Mouse (Mus musculus) myocyte (in vitro differentiated cells): Measurements from ENCODE around the gene Fam222b. TPM values are rescaled to one million over a fixed set of nuclear protein-coding genes. Genes with fewer than 3 reads are reported as not detected.

Experiments
- H3K27me3 ChIP-seq: one replicate; pipeline ENCODE4 v1.6.1; 2011; ENCODE audit not compliant: control insufficient read depth, insufficient read depth, insufficient read length
- H3K36me3 ChIP-seq: one replicate; pipeline ENCODE4 v1.6.1; 2011; ENCODE audit not compliant: control insufficient read depth, insufficient read depth
- H3K4me2 ChIP-seq: one replicate; pipeline ENCODE4 v1.6.1; 2011; ENCODE audit warnings: low read depth, control low read depth
- H3K4me3 ChIP-seq: one replicate; pipeline ENCODE4 v1.5.1; 2011; ENCODE audit warnings: mild to moderate bottlenecking, control low read depth, moderate library complexity
- H3K79me2 ChIP-seq: one replicate; pipeline ENCODE4 v1.6.1; 2011; ENCODE audit not compliant: control insufficient read depth, insufficient read depth
- H3ac ChIP-seq: one replicate; pipeline ENCODE4 v1.6.1; 2011; ENCODE audit not compliant: control insufficient read depth, insufficient read length
- CEBPB ChIP-seq: IDR thresholded peaks from 2 replicates; pipeline ENCODE4 v1.6.1; 2011; ENCODE audit warnings: mild to moderate bottlenecking, moderate library complexity; ENCODE audit not compliant: poor library complexity, insufficient read depth, severe bottlenecking
- E2F4 ChIP-seq: IDR thresholded peaks from one replicate; pipeline ENCODE4 v1.6.1; 2011; ENCODE audit warnings: mild to moderate bottlenecking, control low read depth, moderate library complexity; ENCODE audit not compliant: insufficient read depth
- MAX ChIP-seq: IDR thresholded peaks from one replicate; pipeline ENCODE4 v1.6.1; 2011; ENCODE audit warnings: low read depth, mild to moderate bottlenecking, control low read depth
- MYOD1 ChIP-seq, 3 experiments: IDR thresholded peaks; one replicate each; pipeline ENCODE4 v1.6.1; 2011; ENCODE audit warnings: control low read depth in 2 of 3, low read depth in 2 of 3, mild to moderate bottlenecking in 2 of 3, moderate library complexity in 1 of 3; ENCODE audit not compliant: insufficient read length in 2 of 3, control insufficient read depth in 1 of 3
- MYOG ChIP-seq, 3 experiments: IDR thresholded peaks; one replicate each; pipeline ENCODE4 v1.6.1; 2011; ENCODE audit warnings: control low read depth in 2 of 3, low read depth in 2 of 3, mild to moderate bottlenecking in 2 of 3; ENCODE audit not compliant: insufficient read length in 2 of 3, control insufficient read depth in 1 of 3, insufficient read depth in 1 of 3
- POLR2A ChIP-seq: IDR thresholded peaks from one replicate; pipeline ENCODE4 v1.6.1; 2011; ENCODE audit warnings: low read depth, mild to moderate bottlenecking, control low read depth, moderate library complexity; ENCODE audit not compliant: insufficient read length
- POLR2AphosphoS2 ChIP-seq: IDR thresholded peaks from one replicate; pipeline ENCODE4 v1.6.1; 2011; ENCODE audit warnings: low read depth, control low read depth; ENCODE audit not compliant: insufficient read length
- REST ChIP-seq: IDR thresholded peaks from one replicate; pipeline ENCODE4 v1.6.1; 2011; ENCODE audit warnings: mild to moderate bottlenecking, control low read depth, moderate library complexity; ENCODE audit not compliant: insufficient read depth, insufficient read length
- SRF ChIP-seq: IDR thresholded peaks from one replicate; pipeline ENCODE4 v1.6.1; 2011; ENCODE audit warnings: low read depth; ENCODE audit not compliant: control insufficient read depth, insufficient read length
- TCF12 ChIP-seq: IDR thresholded peaks from one replicate; pipeline ENCODE4 v1.6.1; 2011; ENCODE audit warnings: mild to moderate bottlenecking, control low read depth; ENCODE audit not compliant: poor library complexity, insufficient read depth, severe bottlenecking
- TCF3 ChIP-seq: IDR thresholded peaks from one replicate; pipeline ENCODE4 v1.6.1; 2011; ENCODE audit warnings: low read depth, control low read depth; ENCODE audit not compliant: insufficient read length
- USF1 ChIP-seq: IDR thresholded peaks from one replicate; pipeline ENCODE4 v1.6.1; 2011; ENCODE audit warnings: low read depth, mild to moderate bottlenecking, control low read depth, moderate library complexity
- polyA plus RNA-seq: library from polyadenylated mRNA; unstranded; fragments of >200 nt; fragmentation: generic; extraction: Trizol; gene quantifications from one replicate; pipeline ENCODE4 v1.2.1, GENCODE M21; 2012; ENCODE audit warnings: missing spikeins

The Fam222b gene
- polyA plus RNA-seq, 1 experiment = 16.1 TPM

- TF ChIP-seq MYOD1 (IDR thresholded peaks at IDR 0.05; ENCODE audit: control insufficient read depth in 1 of 3, insufficient read length in 2 of 3, low read depth in 2 of 3) (no peak), USF1 (no peak), SRF (no peak), POLR2AphosphoS2 (no peak), TCF3 (no peak), POLR2A (no peak), E2F4 (no peak), CEBPB (no peak), REST (no peak), MAX (no peak), TCF12 (no peak)
Observed at GRCm38 (mm10) chr11:78087756-78088281, 6.6 kb upstream of the Fam222b start.

GRCm38 (mm10) chr11:78094137-78094503, 340 bp upstream of the Fam222b start:
- Histone ChIP-seq H3K4me3 (peak overlapping the region; percentile 84), H3K4me2 (peak overlapping the region; percentile 75), H3K36me3 (no peaks in the 10 kb centered on the region), H3K79me2 (peaks cover 46% of the 10 kb centered on the region), H3K27me3 (no peaks in the 10 kb centered on the region), H3ac (peak overlapping the region; percentile 37)
- TF ChIP-seq MYOG (IDR thresholded peaks at IDR 0.05; ENCODE audit: control insufficient read depth in 1 of 3, insufficient read depth in 1 of 3, insufficient read length in 2 of 3, low read depth in 2 of 3) (no peak), TCF3 (no peak), SRF (no peak), E2F4 (no peak), MAX (no peak), USF1 (no peak), TCF12 (no peak), MYOD1 (IDR thresholded peaks at IDR 0.05; ENCODE audit: control insufficient read depth in 1 of 3, insufficient read length in 2 of 3, low read depth in 2 of 3) (no peak), REST (no peak), POLR2A (no peak), POLR2AphosphoS2 (no peak)

More at GRCm38 (mm10) chr11:78087756-78088281, 6.6 kb upstream of the Fam222b start:
- Histone ChIP-seq H3K27me3 (peaks cover 4% of the 10 kb centered on the region), H3K4me2 (no peak overlapping the region), H3K79me2 (no peaks in the 10 kb centered on the region), H3K36me3 (no peaks in the 10 kb centered on the region), H3ac (no peak overlapping the region), H3K4me3 (no peak overlapping the region)

- Histone ChIP-seq H3K4me2 (peak overlapping the region; percentile 84), H3ac (peak overlapping the region; percentile 37), H3K79me2 (peaks cover 56% of the 10 kb centered on the region), H3K27me3 (no peaks in the 10 kb centered on the region), H3K36me3 (no peaks in the 10 kb centered on the region), H3K4me3 (peak overlapping the region; percentile 84)
- no peak for TF ChIP-seq POLR2A
- TF ChIP-seq USF1 = no peak
- no peak for TF ChIP-seq SRF
- no peak for TF ChIP-seq MAX
- no peak for TF ChIP-seq E2F4
- no peak for TF ChIP-seq TCF12
- no peak for TF ChIP-seq REST
- TF ChIP-seq POLR2AphosphoS2 = no peak
- no peak for TF ChIP-seq MYOG (IDR thresholded peaks at IDR 0.05; ENCODE audit: control insufficient read depth in 1 of 3, insufficient read depth in 1 of 3, insufficient read length in 2 of 3, low read depth in 2 of 3)
- TF ChIP-seq CEBPB = no peak
- TF ChIP-seq TCF3 = no peak
- no peak for TF ChIP-seq MYOD1 (IDR thresholded peaks at IDR 0.05; ENCODE audit: control insufficient read depth in 1 of 3, insufficient read length in 2 of 3, low read depth in 2 of 3)
Observed at GRCm38 (mm10) chr11:78095144-78095516, 670 bp downstream of the Fam222b start.

- Histone ChIP-seq H3K4me3 (no peak overlapping the region), H3K27me3 (no peaks in the 10 kb centered on the region), H3K4me2 (no peak overlapping the region), H3K79me2 (peaks cover 71% of the 10 kb centered on the region), H3K36me3 (no peaks in the 10 kb centered on the region), H3ac (no peak overlapping the region)
- TF ChIP-seq MYOG (IDR thresholded peaks at IDR 0.05; ENCODE audit: control insufficient read depth in 1 of 3, insufficient read depth in 1 of 3, insufficient read length in 2 of 3, low read depth in 2 of 3) (no peak), MYOD1 (IDR thresholded peaks at IDR 0.05; ENCODE audit: control insufficient read depth in 1 of 3, insufficient read length in 2 of 3, low read depth in 2 of 3) (no peak), POLR2A (no peak), POLR2AphosphoS2 (no peak), SRF (no peak), USF1 (no peak), MAX (no peak), REST (no peak), CEBPB (no peak), TCF3 (no peak), E2F4 (no peak), TCF12 (no peak)
Observed at GRCm38 (mm10) chr11:78097077-78097476, 2.6 kb downstream of the Fam222b start.

GRCm38 (mm10) chr11:78100746-78101145, 6.3 kb downstream of the Fam222b start:
- Histone ChIP-seq H3K36me3 (no peaks in the 10 kb centered on the region), H3K79me2 (peaks cover 93% of the 10 kb centered on the region), H3K4me3 (no peak overlapping the region), H3K27me3 (no peaks in the 10 kb centered on the region), H3ac (no peak overlapping the region), H3K4me2 (no peak overlapping the region)
- TF ChIP-seq TCF12 (no peak), CEBPB (no peak), MAX (no peak), MYOD1 (IDR thresholded peaks at IDR 0.05; ENCODE audit: control insufficient read depth in 1 of 3, insufficient read length in 2 of 3, low read depth in 2 of 3) (no peak)
